Mouse (Mus musculus): ENCODE measurements at regions not wholly inside any gene's neighbourhood (a gene's known extent, or its start where the extent isn't known, plus 50 kb on each side); places are given as distances from the start of the nearest gene placed in this dataset.

GRCm38 (mm10) chr15:51558215-51558614 lies 2326.5 kb upstream of the Gm7489 start:
- DNase-seq (ENCODE audit: low read depth, low spot score) = no peak

DNA sequence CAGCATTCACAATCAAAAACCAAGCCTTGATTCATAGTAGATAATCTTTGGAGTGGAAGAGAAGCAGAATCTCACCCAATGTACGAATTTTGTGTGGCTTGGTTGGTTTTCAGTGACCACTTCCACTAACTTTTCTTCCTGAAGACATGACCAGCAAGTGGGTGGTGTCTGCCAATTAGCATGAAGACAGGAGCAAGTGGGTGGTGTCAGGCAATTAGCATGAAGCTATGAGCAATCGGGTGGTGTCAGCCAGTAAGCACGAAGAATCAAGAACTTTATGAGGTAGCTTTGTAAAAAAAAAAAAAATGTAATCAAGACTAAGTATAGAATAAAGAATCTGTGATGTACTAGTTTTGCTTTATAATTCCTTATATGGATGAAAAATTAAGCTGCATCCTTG lies 2319.2 kb upstream of the Gm7489 start:
- DNase-seq (ENCODE audit: low read depth, low spot score) = no peak

GRCm38 (mm10) chr15:51570631-51571030 lies 2314.1 kb upstream of the Gm7489 start:
- DNase-seq (ENCODE audit: low read depth, low spot score) = no peak

GRCm38 (mm10) chr15:51574538-51575105 lies 2310.1 kb upstream of the Gm7489 start:
- DNase-seq (ENCODE audit: low read depth, low spot score) = no peak

DNA sequence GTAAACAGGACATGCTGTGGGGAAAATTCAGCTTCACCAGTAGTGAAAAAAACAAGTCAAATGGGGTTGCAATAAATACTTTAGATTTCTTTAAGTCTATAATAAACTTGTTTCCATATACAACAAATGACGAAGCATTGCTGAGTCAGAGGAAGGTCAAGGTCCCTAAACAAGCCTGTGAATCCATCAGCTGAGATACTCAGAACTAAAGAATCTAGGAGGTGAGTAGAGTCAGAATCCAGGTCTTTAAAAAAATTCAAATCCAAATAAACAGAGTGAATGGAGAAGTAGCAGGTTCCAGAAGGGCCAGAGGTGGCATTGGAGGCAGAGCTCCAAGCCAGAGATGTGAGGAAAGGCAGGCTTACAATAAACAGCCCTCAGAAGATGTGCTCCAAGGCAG lies 2301.1 kb upstream of the Gm7489 start:
- no peak for DNase-seq (ENCODE audit: low read depth, low spot score)

DNA sequence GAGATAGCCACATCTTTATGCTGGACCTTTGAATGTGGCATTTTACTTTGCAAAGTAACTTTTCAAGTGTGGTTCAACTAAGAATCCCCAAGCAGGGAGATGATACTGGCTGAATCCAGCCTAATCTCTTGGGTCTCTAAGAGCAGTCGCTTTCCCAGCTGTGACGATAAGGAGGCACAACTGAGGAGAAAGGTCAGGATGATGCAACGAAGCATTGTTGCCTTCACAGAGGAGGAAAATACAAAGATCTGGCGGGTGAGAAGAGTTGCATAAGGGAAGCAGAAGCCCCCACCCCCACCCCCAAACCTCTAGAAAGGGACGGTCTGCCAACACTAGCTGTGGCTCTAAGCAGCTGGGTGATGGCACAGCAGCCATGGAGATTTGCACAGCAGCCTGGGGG lies 2298.6 kb upstream of the Gm7489 start:
- DNase-seq (ENCODE audit: low read depth, low spot score) = no peak

DNA sequence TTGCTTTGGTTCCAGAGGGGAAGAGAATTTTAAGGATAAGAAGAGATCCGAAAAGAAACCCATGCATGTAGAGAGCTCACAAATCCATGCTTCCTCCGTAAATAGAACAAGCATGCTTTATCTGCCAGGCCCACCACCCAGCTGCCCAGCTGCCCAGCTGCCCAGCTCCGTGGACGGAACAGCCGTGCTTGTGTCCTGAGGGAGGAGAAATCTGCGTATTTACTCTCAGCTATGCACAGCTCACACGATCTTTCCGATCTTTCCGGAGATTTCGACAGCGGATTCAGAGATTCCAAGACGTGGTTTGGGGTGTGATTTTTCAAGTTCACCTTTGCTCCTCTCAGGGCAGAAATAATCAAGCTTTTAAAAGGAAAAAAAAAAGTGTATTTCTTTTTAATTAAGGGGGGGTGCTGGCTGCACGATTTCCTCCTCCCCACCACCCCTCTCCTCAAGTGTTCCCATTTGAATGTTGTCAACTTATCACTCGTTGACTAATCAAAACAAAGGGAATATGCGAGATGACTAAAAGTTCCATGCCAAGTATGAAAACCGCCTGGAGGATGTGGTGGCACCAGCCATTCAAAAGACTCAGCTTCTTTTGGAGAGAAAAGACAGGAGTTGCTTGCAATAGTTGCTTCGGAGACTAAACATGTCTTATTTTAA lies 2293.2 kb upstream of the Gm7489 start:
- DNase-seq (ENCODE audit: low read depth, low spot score) = no peak

DNA sequence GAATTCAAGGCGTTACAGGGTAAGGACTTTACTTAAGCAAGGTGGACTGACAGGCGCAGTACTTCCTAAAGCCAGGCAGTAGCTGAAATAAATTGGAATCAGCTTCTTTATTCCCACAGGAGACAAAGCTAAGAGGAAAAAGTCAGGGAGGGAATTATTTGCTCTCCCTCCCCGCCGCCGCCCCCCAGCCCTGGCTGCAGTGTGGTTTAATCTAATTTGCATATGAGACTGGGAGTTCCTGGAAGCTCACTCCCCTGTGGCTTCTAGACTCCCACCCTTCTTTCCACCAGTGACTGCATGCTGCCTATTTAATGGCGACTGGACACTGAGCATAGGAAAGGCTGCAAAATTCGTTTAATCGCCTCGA lies 2292.7 kb upstream of the Gm7489 start:
- no peak for DNase-seq (ENCODE audit: low read depth, low spot score)

DNA sequence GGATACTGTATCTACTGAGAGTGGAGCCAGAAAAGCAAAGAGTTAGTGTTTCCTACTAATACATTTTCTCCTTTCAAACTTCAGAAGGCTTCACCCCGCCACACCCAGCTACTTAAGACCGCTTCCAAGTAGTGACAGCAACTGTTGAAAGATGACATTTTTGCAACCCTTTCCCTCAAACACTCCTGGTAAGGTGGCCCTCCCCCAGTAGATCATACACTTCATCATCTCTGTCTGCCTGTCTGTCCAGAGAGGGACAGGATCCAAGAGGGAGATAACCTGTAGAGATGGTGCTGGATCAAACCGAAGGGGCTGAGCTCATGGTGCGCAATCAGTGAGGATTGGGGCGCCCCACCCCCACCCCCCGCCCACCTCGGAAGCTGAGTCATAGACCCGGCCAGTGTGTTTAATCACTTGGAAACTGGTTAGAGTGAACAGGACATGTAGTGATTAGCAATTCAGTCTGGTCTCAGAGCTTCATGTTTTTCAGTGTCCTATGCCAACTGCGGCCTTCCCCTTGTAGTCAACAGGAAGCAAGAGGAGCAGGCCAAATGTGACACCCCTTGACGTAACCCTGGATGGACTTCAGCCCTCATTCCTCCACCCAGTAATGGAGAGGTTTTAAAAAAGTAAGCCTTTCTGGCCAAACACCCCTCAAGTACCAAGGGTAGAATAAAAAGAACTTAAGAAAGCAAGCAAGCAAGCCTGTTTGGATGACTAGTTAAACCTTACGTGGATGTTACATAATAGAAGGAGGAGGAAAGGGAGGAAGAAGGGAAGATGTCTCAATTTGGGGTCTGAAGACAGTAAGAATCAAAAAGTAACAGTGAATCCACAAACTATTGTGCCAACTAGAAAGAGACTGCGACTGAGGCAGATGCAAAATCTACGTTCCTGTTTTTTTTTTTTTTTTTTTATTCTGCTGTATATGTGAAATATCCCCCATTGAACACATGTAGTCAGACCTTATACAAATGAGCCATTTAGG lies 2291.9 kb upstream of the Gm7489 start:
- DNase-seq (ENCODE audit: low read depth, low spot score) = no peak

DNA sequence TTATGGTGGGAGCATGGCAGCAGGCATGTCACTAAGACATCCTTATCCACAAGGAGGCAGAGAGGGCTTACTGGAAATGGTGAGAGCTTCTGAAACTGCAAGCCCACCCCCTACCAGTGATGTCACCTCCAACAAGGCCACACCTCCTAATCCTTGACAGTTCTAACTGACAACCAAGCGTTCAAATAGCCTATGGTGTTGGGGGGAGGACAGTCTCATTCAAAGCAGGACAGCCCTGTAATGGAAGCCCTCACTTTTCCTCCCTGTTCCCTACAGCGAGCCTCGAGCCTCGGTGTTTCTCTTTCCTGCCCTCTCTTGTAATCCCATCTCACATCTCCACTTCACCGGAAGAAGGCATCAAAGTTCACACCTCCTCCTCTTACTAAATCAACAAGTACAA lies 2290.6 kb upstream of the Gm7489 start:
- DNase-seq (ENCODE audit: low read depth, low spot score) = no peak

GRCm38 (mm10) chr15:51595655-51596054 lies 2289.1 kb upstream of the Gm7489 start:
- no peak for DNase-seq (ENCODE audit: low read depth, low spot score)

DNA sequence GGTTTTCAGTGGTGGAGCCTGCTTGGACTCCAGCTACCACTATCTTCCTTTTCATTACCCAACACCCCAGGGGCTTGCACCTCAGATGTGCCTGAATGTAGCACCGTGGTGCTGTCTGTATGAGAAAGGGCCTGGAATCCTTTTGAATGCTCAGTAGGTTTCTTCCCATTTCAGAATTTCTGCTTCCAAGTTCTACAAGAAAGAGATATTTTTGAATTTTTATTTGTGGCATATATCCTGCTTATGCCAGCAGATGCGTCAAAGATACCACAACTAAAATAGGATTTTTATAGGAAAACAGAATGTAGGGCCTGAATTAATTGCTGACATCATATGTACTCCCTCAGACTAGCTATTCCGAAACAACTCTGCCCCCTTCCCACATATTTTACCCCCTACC lies 2286.9 kb upstream of the Gm7489 start:
- no peak for DNase-seq (ENCODE audit: low read depth, low spot score)

- DNase-seq (ENCODE audit: low read depth, low spot score) = no peak
These were observed 2283.4 kb upstream of the Gm7489 start for GRCm38 (mm10) chr15:51601128-51601855.

DNA sequence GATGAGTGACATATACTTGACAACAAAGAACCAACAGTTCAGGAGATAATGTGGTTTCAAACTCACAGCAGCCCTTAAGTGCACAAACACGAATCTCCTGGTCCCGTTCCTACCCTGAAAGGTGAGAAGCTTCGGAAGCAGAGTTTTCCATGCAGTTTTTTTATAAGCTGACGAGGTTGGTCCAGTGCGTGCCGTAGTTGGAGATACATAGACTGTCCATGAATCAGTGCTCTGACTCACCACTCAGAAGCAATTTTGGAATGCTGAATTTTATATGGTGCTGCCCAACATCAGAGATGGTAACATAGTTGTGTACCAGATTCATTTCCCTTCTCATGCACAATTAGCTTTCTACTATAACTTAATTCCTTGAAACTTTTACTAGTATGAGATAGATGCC lies 2263.3 kb upstream of the Gm7489 start:
- DNase-seq (ENCODE audit: low read depth, low spot score) = no peak

DNA sequence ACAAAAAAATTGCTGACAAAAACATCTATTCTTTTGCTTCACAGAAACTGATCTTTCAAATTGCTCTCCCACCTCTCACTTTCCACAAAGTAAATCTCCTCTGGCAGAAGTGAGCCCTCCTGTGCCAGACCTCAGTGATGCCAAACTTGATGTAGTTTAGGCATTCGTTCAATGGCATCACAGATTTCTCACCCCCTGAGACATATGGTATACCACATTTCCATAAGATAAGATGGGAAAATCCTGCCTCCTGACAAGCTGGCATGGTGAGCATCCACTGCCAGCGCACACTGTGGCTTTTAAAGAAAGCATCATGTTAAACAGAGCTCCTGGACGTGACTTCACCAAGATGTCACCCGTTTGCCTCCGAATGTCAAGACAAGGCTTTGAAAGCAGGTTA lies 2257.2 kb upstream of the Gm7489 start:
- no peak for DNase-seq (ENCODE audit: low read depth, low spot score)

- peak; percentile 14 for DNase-seq (ENCODE audit: low read depth, low spot score)
These were observed 2256.2 kb upstream of the Gm7489 start for GRCm38 (mm10) chr15:51628518-51628917.

GRCm38 (mm10) chr15:51631881-51632280 lies 2252.8 kb upstream of the Gm7489 start:
- DNase-seq (ENCODE audit: low read depth, low spot score) = no peak

- DNase-seq (ENCODE audit: low read depth, low spot score) = no peak
These were observed 2251.6 kb upstream of the Gm7489 start for GRCm38 (mm10) chr15:51633068-51633467.

DNA sequence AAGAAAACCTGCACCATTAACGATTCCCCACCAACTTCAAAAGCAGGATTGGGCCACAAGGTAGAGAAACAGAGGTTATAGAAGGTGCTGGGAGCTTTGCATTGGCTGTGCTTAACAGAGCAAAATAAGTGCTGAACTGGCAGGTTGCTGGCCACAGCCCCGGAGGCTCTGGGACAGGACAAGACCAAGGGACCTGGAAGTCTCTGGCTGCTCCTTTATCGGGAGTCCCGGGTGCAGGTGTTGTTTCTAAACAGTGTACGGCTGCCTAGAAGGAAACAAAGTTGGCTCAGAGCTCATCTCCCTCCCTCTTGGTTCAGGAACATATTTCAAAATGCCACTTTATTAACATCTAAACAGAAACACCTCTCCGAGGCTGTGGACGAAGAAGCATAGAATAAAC lies 2250.0 kb upstream of the Gm7489 start:
- no peak for DNase-seq (ENCODE audit: low read depth, low spot score)

DNA sequence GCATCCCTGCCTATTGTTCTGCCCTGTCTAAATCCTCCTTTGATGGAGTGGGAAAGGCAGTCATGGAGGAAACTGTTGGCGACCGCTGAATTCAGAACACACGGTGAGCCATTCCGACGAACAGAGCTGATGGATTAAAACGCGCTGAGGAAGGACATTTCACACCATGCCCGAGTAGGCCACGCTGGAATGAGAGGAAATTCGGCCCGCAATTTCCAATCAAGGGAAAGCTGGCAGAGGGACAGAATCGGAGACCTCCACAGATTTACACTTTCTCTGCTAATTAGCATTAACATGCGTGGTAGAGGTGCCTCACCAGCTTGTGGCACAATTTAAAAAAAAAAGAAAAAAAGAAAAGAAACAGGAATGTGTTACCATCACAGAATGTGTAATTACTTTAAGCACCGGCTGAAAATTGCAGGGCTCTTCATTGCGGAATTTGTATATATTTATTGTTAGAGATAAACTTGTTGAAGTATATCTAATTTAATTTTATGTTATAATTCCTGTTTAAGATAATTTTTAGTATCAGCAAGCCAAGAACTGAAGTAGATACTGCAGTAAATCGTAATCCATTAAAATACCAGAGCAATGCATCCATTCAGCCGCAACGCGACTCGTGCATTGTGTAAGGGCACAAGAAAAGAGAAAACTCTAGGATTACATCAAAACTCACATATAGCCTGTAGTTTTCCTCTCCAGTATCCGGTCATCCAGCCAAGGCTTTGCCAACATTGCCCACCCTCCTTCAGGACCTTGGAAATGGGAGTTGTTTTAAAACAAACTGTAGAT lies 2249.4 kb upstream of the Gm7489 start:
- DNase-seq (ENCODE audit: low read depth, low spot score) = no peak

DNA sequence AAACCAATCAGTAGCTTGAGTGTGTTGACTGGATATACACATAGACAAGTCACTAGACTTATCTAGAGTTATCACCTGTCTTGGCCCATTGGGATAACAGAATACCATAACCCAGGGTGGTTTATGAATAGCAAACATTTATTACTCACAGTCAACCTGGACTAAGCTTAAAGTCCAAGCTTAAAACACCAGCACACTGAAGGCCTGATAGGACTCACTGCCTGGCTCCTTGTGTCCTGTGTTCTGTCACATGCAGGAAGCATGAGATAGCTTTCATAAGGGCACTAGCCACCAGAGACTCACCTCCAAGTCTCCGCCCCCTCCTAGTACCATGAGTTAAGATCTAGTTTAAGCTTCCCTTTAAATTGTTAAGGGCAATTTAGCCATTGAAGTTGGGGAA lies 2247.1 kb upstream of the Gm7489 start:
- DNase-seq (ENCODE audit: low read depth, low spot score) = no peak

Data from embryo, embryonic 11.5 days (tissue).